Mouse (Mus musculus) erythroblast, embryonic 14.5 days (primary cell): ENCODE measurements around the gene Sema4f. TPM values are rescaled to one million over a fixed set of nuclear protein-coding genes. Genes with fewer than 3 reads are reported as not detected.

Source experiments
- H3K27me3 ChIP-seq: 2 replicates; pipeline ENCODE4 v1.6.1; 2012; ENCODE audit warnings: inconsistent platforms; ENCODE audit not compliant: control insufficient read depth
- H3K36me3 ChIP-seq: 2 replicates; pipeline ENCODE4 v1.6.1; 2012; ENCODE audit warnings: mild to moderate bottlenecking, inconsistent platforms; ENCODE audit not compliant: control insufficient read depth
- H3K4me1 ChIP-seq: 2 replicates; pipeline ENCODE4 v1.6.1; 2012; ENCODE audit warnings: inconsistent platforms; ENCODE audit not compliant: control insufficient read depth
- H3K4me3 ChIP-seq: replicated peaks from 2 replicates; pipeline ENCODE3; 2012; ENCODE audit warnings: moderate library complexity, mild to moderate bottlenecking, inconsistent platforms
- H3K9me3 ChIP-seq: 2 replicates; pipeline ENCODE4 v1.6.1; 2012; ENCODE audit warnings: low read length, inconsistent platforms, mixed read lengths; ENCODE audit not compliant: control insufficient read depth
- GATA1 ChIP-seq: IDR thresholded peaks from 2 replicates; pipeline ENCODE4 v1.6.1; 2012; ENCODE audit warnings: low read length, inconsistent platforms, mixed read lengths
- TAL1 ChIP-seq: IDR thresholded peaks from 3 replicates; pipeline ENCODE4 v1.6.1; 2012; ENCODE audit warnings: low read length, inconsistent platforms, mixed read lengths
- polyA plus RNA-seq: library from polyadenylated mRNA; stranded (reverse); fragments of >175 nt; gene quantifications from 2 replicates; pipeline ENCODE4 v1.2.3, GENCODE M21; 2012

Gene Sema4f
- polyA plus RNA-seq, 1 experiment = not detected

- H3K4me1 ChIP-seq = peaks cover 2% of the 10 kb centered on the region; the same call in 1 of the 2 replicates
These were observed 21.8 kb downstream of the Sema4f start for GRCm38 (mm10) chr6:82917778-82918129.

GRCm38 (mm10) chr6:82917076-82917777, 22.3 kb downstream of the Sema4f start:
- TF ChIP-seq GATA1 (no peak), TAL1 (no peak)
- Histone ChIP-seq H3K9me3 (no peaks in the 10 kb centered on the region), H3K27me3 (no peaks in the 10 kb centered on the region)

More at GRCm38 (mm10) chr6:82917778-82918129, 21.8 kb downstream of the Sema4f start:
- TF ChIP-seq TAL1 (no peak), GATA1 (no peak)
- Histone ChIP-seq H3K27me3 (no peaks in the 10 kb centered on the region), H3K9me3 (no peaks in the 10 kb centered on the region), H3K4me3 (no peak overlapping the region), H3K36me3 (no peaks in the 10 kb centered on the region)

GRCm38 (mm10) chr6:82916459-82916858, 23.1 kb downstream of the Sema4f start:
- H3K27me3 ChIP-seq = no peaks in the 10 kb centered on the region
- H3K36me3 ChIP-seq = no peaks in the 10 kb centered on the region
- peaks cover 4% of the 10 kb centered on the region; the same call in 1 of the 2 replicates for H3K4me1 ChIP-seq
- H3K9me3 ChIP-seq = no peaks in the 10 kb centered on the region
- TF ChIP-seq TAL1 (no peak), GATA1 (no peak)
- no peak overlapping the region for H3K4me3 ChIP-seq

More at GRCm38 (mm10) chr6:82917076-82917777, 22.3 kb downstream of the Sema4f start:
- peaks cover 2% of the 10 kb centered on the region; the same call in 1 of the 2 replicates for H3K4me1 ChIP-seq
- H3K36me3 ChIP-seq = no peaks in the 10 kb centered on the region
- H3K4me3 ChIP-seq = no peak overlapping the region

DNA sequence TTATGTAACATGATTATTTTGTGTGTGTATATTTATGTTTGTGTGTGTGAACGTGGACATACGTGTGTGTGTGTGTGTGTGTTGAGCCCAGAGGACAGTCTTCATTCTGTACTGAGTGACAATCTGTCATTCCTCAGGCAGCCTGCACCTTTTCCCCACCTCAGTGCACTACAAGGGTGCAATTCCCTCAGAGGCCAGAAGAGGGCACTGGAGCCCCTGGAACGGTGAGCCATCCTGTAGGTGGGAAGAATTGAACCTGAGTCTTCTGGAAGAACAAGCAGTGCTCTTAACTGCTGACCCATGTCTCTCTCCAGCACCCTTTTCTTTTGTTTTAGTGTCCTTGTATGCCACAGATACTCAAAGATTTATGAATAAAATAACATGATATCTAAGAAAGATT, 23.7 kb downstream of the Sema4f start:
- H3K9me3 ChIP-seq = no peaks in the 10 kb centered on the region
- no peaks in the 10 kb centered on the region for H3K27me3 ChIP-seq
- TF ChIP-seq GATA1 (no peak), TAL1 (no peak)
- no peak overlapping the region for H3K4me3 ChIP-seq
- H3K36me3 ChIP-seq = no peaks in the 10 kb centered on the region
- H3K4me1 ChIP-seq = peaks cover 4% of the 10 kb centered on the region; the same call in 1 of the 2 replicates

- Histone ChIP-seq H3K36me3 (no peaks in the 10 kb centered on the region), H3K4me1 (peaks cover 8% of the 10 kb centered on the region), H3K27me3 (no peaks in the 10 kb centered on the region), H3K9me3 (no peaks in the 10 kb centered on the region), H3K4me3 (no peak overlapping the region)
- TF ChIP-seq TAL1 (no peak), GATA1 (no peak)
These were observed 26.0 kb downstream of the Sema4f start for GRCm38 (mm10) chr6:82913336-82914247.

- no peak overlapping the region for H3K4me3 ChIP-seq
- no peak for TF ChIP-seq GATA1
- TF ChIP-seq TAL1 = no peak
These were observed 28.3 kb downstream of the Sema4f start for GRCm38 (mm10) chr6:82911303-82911702.

GRCm38 (mm10) chr6:82909136-82909855, 30.3 kb downstream of the Sema4f start:
- TF ChIP-seq GATA1 = no peak
- no peak for TF ChIP-seq TAL1
- H3K4me3 ChIP-seq = no peak overlapping the region
- H3K36me3 ChIP-seq = no peaks in the 10 kb centered on the region
- no peaks in the 10 kb centered on the region for H3K9me3 ChIP-seq
- peaks cover 6% of the 10 kb centered on the region for H3K27me3 ChIP-seq
- H3K4me1 ChIP-seq = peaks cover 8% of the 10 kb centered on the region

More at GRCm38 (mm10) chr6:82911303-82911702, 28.3 kb downstream of the Sema4f start:
- Histone ChIP-seq H3K27me3 (no peaks in the 10 kb centered on the region), H3K9me3 (no peaks in the 10 kb centered on the region), H3K4me1 (peaks cover 8% of the 10 kb centered on the region), H3K36me3 (no peaks in the 10 kb centered on the region)

DNA sequence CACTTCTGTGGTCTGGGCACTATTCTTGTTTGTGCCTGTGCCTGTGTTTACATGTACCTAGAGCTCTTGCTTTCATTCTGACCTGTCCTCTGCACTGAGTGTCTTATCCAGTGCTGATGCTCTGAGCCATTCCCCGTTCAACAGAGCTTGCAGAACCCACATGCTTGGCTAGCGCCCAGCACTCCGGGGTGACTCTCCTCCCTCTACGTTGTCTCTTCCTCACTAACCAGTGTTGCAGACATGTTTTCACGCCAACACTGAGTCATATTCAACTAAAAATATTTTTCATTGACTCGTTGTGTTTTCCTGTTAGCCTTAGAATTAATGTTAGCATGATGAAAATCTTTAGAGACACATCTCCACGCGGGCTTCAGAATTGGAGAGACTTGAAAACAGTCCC, 31.5 kb downstream of the Sema4f start:
- H3K4me3 ChIP-seq = no peak overlapping the region
- peaks cover 6% of the 10 kb centered on the region for H3K4me1 ChIP-seq
- TF ChIP-seq TAL1 (no peak), GATA1 (no peak)
- peaks cover 11% of the 10 kb centered on the region for H3K27me3 ChIP-seq
- no peaks in the 10 kb centered on the region for H3K9me3 ChIP-seq
- no peaks in the 10 kb centered on the region for H3K36me3 ChIP-seq
